Mouse (Mus musculus): ENCODE measurements around the gene Med24.
A peak's percentile ranks its signal among the peaks of the same experiment; 100 is the strongest.

The Med24 gene

GRCm38 (mm10) chr11:98729119-98729588 lies at the start of gene Med24:
Med24 (minus strand) TSS chr11:98729435.
- peak; percentile 94 for DNase-seq (ENCODE audit: low read depth, low spot score)

GRCm38 (mm10) chr11:98777888-98778287 lies 48.7 kb upstream of the Med24 start:
- no peak for DNase-seq (ENCODE audit: low read depth, low spot score)

- no peak for DNase-seq (ENCODE audit: low read depth, low spot score)
Measured at GRCm38 (mm10) chr11:98776843-98777590, 47.8 kb upstream of the Med24 start.

- no peak for DNase-seq (ENCODE audit: low read depth, low spot score)
Measured at GRCm38 (mm10) chr11:98776052-98776764, 47.0 kb upstream of the Med24 start.

GRCm38 (mm10) chr11:98775348-98776051 lies 46.3 kb upstream of the Med24 start:
- peak; percentile 86 for DNase-seq (ENCODE audit: low read depth, low spot score)

GRCm38 (mm10) chr11:98774582-98775347 lies 45.5 kb upstream of the Med24 start, which contains the start of gene Nr1d1:
Nr1d1 (minus strand) TSS chr11:98775333.
- peak; percentile 47 for DNase-seq (ENCODE audit: low read depth, low spot score)

GRCm38 (mm10) chr11:98773635-98774295 lies 44.5 kb upstream of the Med24 start:
- peak; percentile 97 for DNase-seq (ENCODE audit: low read depth, low spot score)

GRCm38 (mm10) chr11:98772667-98773171 lies 43.5 kb upstream of the Med24 start:
- DNase-seq (ENCODE audit: low read depth, low spot score) = peak; percentile 34

GRCm38 (mm10) chr11:98771844-98772525 lies 42.8 kb upstream of the Med24 start:
- DNase-seq (ENCODE audit: low read depth, low spot score) = no peak

GRCm38 (mm10) chr11:98771131-98771530 lies 41.9 kb upstream of the Med24 start:
- DNase-seq (ENCODE audit: low read depth, low spot score) = no peak

GRCm38 (mm10) chr11:98770096-98770975 lies 41.1 kb upstream of the Med24 start:
- DNase-seq (ENCODE audit: low read depth, low spot score) = no peak

- DNase-seq (ENCODE audit: low read depth, low spot score) = no peak
Measured at GRCm38 (mm10) chr11:98769007-98769954, 40.0 kb upstream of the Med24 start.

GRCm38 (mm10) chr11:98768127-98769006 lies 39.1 kb upstream of the Med24 start:
- DNase-seq (ENCODE audit: low read depth, low spot score) = no peak

GRCm38 (mm10) chr11:98767713-98768112 lies 38.5 kb upstream of the Med24 start:
- DNase-seq (ENCODE audit: low read depth, low spot score) = no peak

- DNase-seq (ENCODE audit: low read depth, low spot score) = no peak
Measured at GRCm38 (mm10) chr11:98767276-98767675, 38.0 kb upstream of the Med24 start.

GRCm38 (mm10) chr11:98766816-98767215 lies 37.6 kb upstream of the Med24 start:
- DNase-seq (ENCODE audit: low read depth, low spot score) = no peak

GRCm38 (mm10) chr11:98766346-98766745 lies 37.1 kb upstream of the Med24 start:
- no peak for DNase-seq (ENCODE audit: low read depth, low spot score)
